Mouse (Mus musculus): Measurements from ENCODE around the gene Msh2. TPM values are rescaled to one million over a fixed set of nuclear protein-coding genes. Genes with fewer than 3 reads are reported as not detected.

Msh2 gene
- polyA plus RNA-seq, 1 experiment from 2014 or later: 62.0 TPM

DNA sequence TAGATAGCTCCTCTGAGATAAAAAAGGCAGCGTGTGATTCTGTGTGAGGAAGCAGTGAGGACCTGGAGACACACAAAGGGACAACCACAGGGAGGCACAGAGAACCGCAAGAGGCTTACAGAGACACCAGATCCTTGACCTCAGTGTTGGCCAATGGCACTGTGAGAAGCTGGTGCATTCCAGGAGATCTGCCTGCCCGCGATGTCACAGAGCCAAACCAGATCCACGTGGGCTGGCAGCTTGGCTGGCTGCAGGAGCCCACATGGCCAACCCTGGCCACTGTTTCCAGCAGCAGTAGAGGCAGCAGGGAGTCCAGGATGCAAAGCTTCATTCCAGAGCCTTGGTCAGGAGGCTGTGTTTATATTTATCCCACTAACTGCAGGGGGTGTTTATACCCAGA, 98.6 kb downstream of the Msh2 start:
- H3K9ac ChIP-seq: no peak overlapping the region

DNA sequence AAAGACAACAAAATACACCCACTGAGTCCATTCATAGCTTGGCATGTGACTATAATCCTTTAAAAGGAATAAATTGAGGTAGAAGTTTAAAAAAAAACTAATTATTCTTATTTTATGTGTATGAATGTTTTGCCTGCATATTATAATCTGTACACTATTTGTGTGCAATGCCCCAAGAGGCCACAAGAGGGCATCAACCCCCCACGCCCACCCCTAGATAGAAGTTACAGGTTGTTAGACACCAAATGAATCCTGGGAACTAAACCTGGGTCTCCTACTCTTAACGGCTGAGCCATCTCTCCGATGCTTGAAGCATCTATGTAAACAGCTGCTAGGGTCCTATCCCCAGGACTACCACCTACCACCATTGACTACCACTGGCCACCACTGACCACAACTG, 101.0 kb downstream of the Msh2 start:
- Histone ChIP-seq H3K4me1 (replicated peaks) (no peaks in the 10 kb centered on the region; the same call in 1 of the 2 replicates), H3K27ac (replicated peaks) (no peak overlapping the region), H3K4me3 (no peak overlapping the region), H3K27me3 (no peaks in the 10 kb centered on the region), H3K36me3 (no peaks in the 10 kb centered on the region), H3K9ac (no peak overlapping the region), H3K9me3 (0 out of 2 replicates have a peak, but pooled peaks cover 7% of the 10 kb centered on the region), H3K4me2 (no peak overlapping the region)
- 80% methylated on average over 3 of the region's 3 CpGs for WGBS
- no peak for ATAC-seq (ENCODE audit: low read depth)

More for the DNA sequence above, 98.6 kb downstream of the Msh2 start:
- H3K4me1 ChIP-seq (replicated peaks): no peaks in the 10 kb centered on the region
- H3K27me3 ChIP-seq: no peaks in the 10 kb centered on the region
- ATAC-seq (ENCODE audit: low read depth): no peak
- H3K36me3 ChIP-seq: no peaks in the 10 kb centered on the region
- H3K4me3 ChIP-seq: no peak overlapping the region
- no peak overlapping the region for H3K27ac ChIP-seq (replicated peaks)
- no peak overlapping the region for H3K4me2 ChIP-seq
- WGBS: 60% methylated on average over 5 of the region's 5 CpGs
- H3K9me3 ChIP-seq: 0 out of 2 replicates have a peak, but pooled peaks cover 7% of the 10 kb centered on the region

Other genes starting within 250 kb of the Msh2 start
- 0.78 TPM in 1 of 2 replicates, not detected in the other for gene Stpg4, start 244.6 kb upstream of the Msh2 start, polyA plus RNA-seq (2015; fragmentation: Nextera tagmentation; extraction: Ambion mirVana)
- 2,810 and 2,954 TPM in 2 replicates for gene Calm2, start 225.4 kb upstream of the Msh2 start, polyA plus RNA-seq (2015; fragmentation: Nextera tagmentation; extraction: Ambion mirVana)
- 3.0 and 6.9 TPM in 2 replicates for gene Epcam, start 36.4 kb upstream of the Msh2 start, polyA plus RNA-seq (2015; fragmentation: Nextera tagmentation; extraction: Ambion mirVana)
- gene Kcnk12, start 125.7 kb downstream of the Msh2 start, polyA plus RNA-seq (2015; fragmentation: Nextera tagmentation; extraction: Ambion mirVana): 0.25 and 0.34 TPM in 2 replicates
- not detected in 2 replicates for gene Rpl36-ps4, start 248.6 kb downstream of the Msh2 start, polyA plus RNA-seq (2015; fragmentation: Nextera tagmentation; extraction: Ambion mirVana)